Mouse (Mus musculus) thymus, postnatal 0 days (tissue): ENCODE data around the gene Smap1. TPM values are rescaled to one million over a fixed set of nuclear protein-coding genes. Genes with fewer than 3 reads are reported as not detected.
"Not testable (repeated sequence)": the region's sequence is repeated elsewhere in the genome, so short reads cannot be mapped to it uniquely, and the experiment has no call there.

Source experiments
- DNase-seq: peaks from one replicate; pipeline ENCODE4 v3.0.0-alpha.2; 2015; ENCODE audit warnings: low spot score
- polyA plus RNA-seq: library from polyadenylated mRNA; unstranded; fragments of >200 nt; fragmentation: Nextera tagmentation; extraction: Ambion mirVana; gene quantifications from 2 replicates; pipeline ENCODE4 v1.2.1, GENCODE M21; 2015

Smap1 gene
- polyA plus RNA-seq: 41.5 and 45.8 TPM in 2 replicates

GRCm38 (mm10) chr1:23921711-23922529 is at the start of gene Smap1:
Gene Smap1, minus strand, starts transcription at chr1:23922317.
- peak; percentile 89 for DNase-seq

GRCm38 (mm10) chr1:23971159-23971558 is 49.0 kb upstream of the Smap1 start:
- not testable (repeated sequence) for DNase-seq

GRCm38 (mm10) chr1:23968027-23968725 is 46.1 kb upstream of the Smap1 start:
- no peak for DNase-seq

- no peak for DNase-seq
These were observed 44.1 kb upstream of the Smap1 start for GRCm38 (mm10) chr1:23966226-23966625.

GRCm38 (mm10) chr1:23959415-23959732 is 37.3 kb upstream of the Smap1 start:
- DNase-seq: no peak

GRCm38 (mm10) chr1:23958668-23959414 is 36.7 kb upstream of the Smap1 start:
- DNase-seq: peak; percentile 4

- no peak for DNase-seq
These were observed 36.0 kb upstream of the Smap1 start for GRCm38 (mm10) chr1:23958101-23958500.

GRCm38 (mm10) chr1:23955539-23955938 is 33.4 kb upstream of the Smap1 start:
- no peak for DNase-seq

- no peak for DNase-seq
These were observed 31.8 kb upstream of the Smap1 start for GRCm38 (mm10) chr1:23953921-23954320.

GRCm38 (mm10) chr1:23948778-23949699 is 26.9 kb upstream of the Smap1 start:
- DNase-seq: no peak

- DNase-seq: no peak
These were observed 26.2 kb upstream of the Smap1 start for GRCm38 (mm10) chr1:23948290-23948689.

GRCm38 (mm10) chr1:23944076-23944475 is 22.0 kb upstream of the Smap1 start:
- no peak for DNase-seq

- DNase-seq: no peak
These were observed 21.2 kb upstream of the Smap1 start for GRCm38 (mm10) chr1:23943146-23943940.

GRCm38 (mm10) chr1:23935408-23935762 is 13.3 kb upstream of the Smap1 start:
- DNase-seq: no peak

GRCm38 (mm10) chr1:23934669-23935407 is 12.7 kb upstream of the Smap1 start:
- DNase-seq: no peak

- no peak for DNase-seq
These were observed 7.3 kb upstream of the Smap1 start for GRCm38 (mm10) chr1:23929410-23929809.

- no peak for DNase-seq
These were observed 6.3 kb upstream of the Smap1 start for GRCm38 (mm10) chr1:23928371-23928770.

GRCm38 (mm10) chr1:23923779-23924708 is 1.9 kb upstream of the Smap1 start:
- no peak for DNase-seq
